Mouse (Mus musculus) midbrain, embryonic 11.5 days (tissue): Measurements from ENCODE around the gene Ptbp3. TPM values are rescaled to one million over a fixed set of nuclear protein-coding genes. Genes with fewer than 3 reads are reported as not detected.
"Not testable (repeated sequence)": the region's sequence is repeated elsewhere in the genome, so short reads cannot be mapped to it uniquely, and the experiment has no call there.

ENCODE experiments used
- ATAC-seq: fragments of 200-750 bp; cut with Nextera tagmentation; 2 replicates; pipeline ENCODE4 v1.8.0; 2017; ENCODE audit warnings: moderate TSS enrichment, moderate library complexity; ENCODE audit not compliant: low FRiP score
- DNase-seq: peaks from one replicate; pipeline ENCODE4 v3.0.0; 2015; ENCODE audit warnings: low spot score; ENCODE audit errors: missing footprints
- H3K27ac ChIP-seq: fragments of 300-500 bp; sonication (generic); 2 replicates; pipeline ENCODE4 v1.5.1; 2014; ENCODE audit warnings: low read depth, low read length
- H3K27me3 ChIP-seq: fragments of 300-500 bp; sonication (generic); 2 replicates; pipeline ENCODE4 v1.6.1; 2014; ENCODE audit warnings: mild to moderate bottlenecking, low read length, moderate library complexity, mixed read lengths; ENCODE audit not compliant: control insufficient read depth, insufficient read depth
- H3K36me3 ChIP-seq: fragments of 300-500 bp; sonication (generic); 2 replicates; pipeline ENCODE4 v1.6.1; 2014; ENCODE audit warnings: mild to moderate bottlenecking, low read length, moderate library complexity, mixed read lengths; ENCODE audit not compliant: control insufficient read depth, insufficient read depth
- H3K4me1 ChIP-seq: fragments of 300-500 bp; sonication (generic); 2 replicates; pipeline ENCODE4 v1.6.1; 2014; ENCODE audit warnings: low read length; ENCODE audit not compliant: control insufficient read depth, insufficient read depth
- H3K4me2 ChIP-seq: fragments of 300-500 bp; sonication (generic); 2 replicates; pipeline ENCODE4 v1.6.1; 2014; ENCODE audit warnings: mild to moderate bottlenecking, moderate library complexity
- H3K4me3 ChIP-seq: fragments of 300-500 bp; sonication (generic); 2 replicates; pipeline ENCODE4 v1.5.1; 2014; ENCODE audit warnings: low read depth, low read length
- H3K9ac ChIP-seq: fragments of 300-500 bp; sonication (generic); 2 replicates; pipeline ENCODE4 v1.6.1; 2014; ENCODE audit warnings: low read length
- H3K9me3 ChIP-seq: fragments of 300-500 bp; sonication (generic); 2 replicates; pipeline ENCODE4 v1.6.1; 2016; ENCODE audit warnings: low read length; ENCODE audit not compliant: control insufficient read depth
- WGBS: fragments of 180-500 bp; shearing (Covaris S2); extraction: QIAGEN DNeasy Blood & Tissue Kit; methylation state at CpG from one replicate; pipeline ENCODE4 v1.1.7; 2014; 5-methylcytosine and 5-hydroxymethylcytosine counted together
- polyA plus RNA-seq: library from polyadenylated mRNA; unstranded; fragments of >200 nt; fragmentation: Nextera tagmentation; extraction: Ambion mirVana; gene quantifications from 2 replicates; pipeline ENCODE4 v1.2.1, GENCODE M21; 2014

The Ptbp3 gene
- polyA plus RNA-seq, 1 experiment from 2014 or later, result 29.6 TPM

DNA sequence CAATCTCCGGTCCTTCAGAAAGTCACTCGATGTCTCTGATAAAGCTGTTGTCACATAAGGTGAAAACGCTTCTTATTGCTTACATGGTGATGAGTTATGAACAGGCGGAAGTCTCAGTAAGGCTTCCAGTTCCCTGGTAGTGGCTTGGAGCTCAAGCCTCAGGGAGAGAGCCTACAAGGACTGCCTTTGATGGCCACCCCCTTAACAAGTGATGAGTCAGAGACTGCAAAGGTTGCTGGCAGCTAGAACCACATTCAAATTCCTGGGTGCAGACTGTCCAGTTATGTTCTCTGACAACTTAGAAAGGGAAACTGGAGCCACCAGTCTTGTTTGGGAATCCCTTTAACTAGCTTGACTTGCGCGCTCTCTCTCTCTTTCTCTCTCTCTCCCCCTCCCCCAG is 11.0 kb upstream of the Ptbp3 start:
- WGBS, result 95% methylated on average over 6 of the region's 6 CpGs
- DNase-seq, result peak; percentile 6
- no peaks in the 10 kb centered on the region for H3K27me3 ChIP-seq
- no peaks in the 10 kb centered on the region for H3K4me1 ChIP-seq
- H3K27ac ChIP-seq, result no peak overlapping the region
- H3K4me3 ChIP-seq, result no peak overlapping the region
- ATAC-seq, result no peak
- H3K9me3 ChIP-seq, result no peaks in the 10 kb centered on the region
- H3K9ac ChIP-seq, result no peak overlapping the region
- no peak overlapping the region for H3K4me2 ChIP-seq
- no peaks in the 10 kb centered on the region for H3K36me3 ChIP-seq

DNA sequence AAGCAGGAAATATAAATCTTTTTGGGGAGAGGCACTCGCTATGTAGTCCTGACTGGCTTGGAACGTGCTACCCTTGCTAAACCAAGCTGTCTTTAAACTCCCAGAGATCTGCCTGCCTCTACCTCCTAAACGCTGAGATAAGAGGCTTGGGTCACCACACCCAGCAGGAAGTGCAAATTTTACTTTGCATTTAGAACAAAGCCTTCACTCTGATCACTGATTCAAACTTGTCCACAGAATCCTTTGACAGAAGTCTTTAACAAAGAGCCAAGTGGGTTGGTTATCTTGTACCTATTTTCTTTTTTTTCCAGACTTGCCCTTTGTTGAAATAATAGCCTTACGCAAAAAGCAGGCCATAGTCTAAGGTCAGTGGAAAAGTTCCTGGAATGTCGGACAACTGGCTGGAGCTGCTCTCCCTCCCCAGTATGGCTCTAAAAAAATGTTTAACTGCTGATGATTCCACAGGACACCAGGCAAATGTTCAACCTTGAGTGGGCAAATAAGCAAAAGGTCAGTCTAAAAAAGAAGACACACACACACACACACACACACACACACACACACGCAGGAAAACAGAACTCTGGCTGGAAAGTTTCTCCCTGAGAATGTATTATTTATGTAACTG is 9.0 kb upstream of the Ptbp3 start:
- WGBS, result 73% methylated on average over 6 of the region's 6 CpGs
- Histone ChIP-seq H3K4me3 (no peak overlapping the region), H3K4me2 (no peak overlapping the region), H3K9me3 (no peaks in the 10 kb centered on the region), H3K27me3 (no peaks in the 10 kb centered on the region), H3K4me1 (no peaks in the 10 kb centered on the region), H3K9ac (no peak overlapping the region), H3K36me3 (no peaks in the 10 kb centered on the region), H3K27ac (no peak overlapping the region)
- ATAC-seq (no peak), DNase-seq (peak; percentile 64)

DNA sequence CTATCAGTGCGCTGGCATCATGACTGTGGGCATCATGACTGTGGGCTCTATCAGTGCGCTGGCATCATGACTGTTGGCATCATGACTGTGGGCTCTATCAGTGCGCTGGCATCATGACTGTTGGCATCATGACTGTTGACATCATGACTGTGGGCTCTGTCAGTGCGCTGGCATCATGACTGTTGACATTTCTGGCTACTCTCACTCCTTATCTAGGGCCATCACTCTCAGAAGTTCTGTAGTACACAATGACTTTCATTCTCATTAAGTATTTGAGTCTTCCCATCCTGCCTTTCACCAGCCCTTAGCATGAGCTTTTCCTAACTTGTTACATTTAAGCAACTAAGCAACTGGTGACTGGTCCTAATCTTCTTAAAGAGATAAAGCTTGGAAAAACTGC is 8.2 kb upstream of the Ptbp3 start:
- H3K9me3 ChIP-seq, H3K27me3 ChIP-seq, DNase-seq, H3K27ac ChIP-seq, H3K9ac ChIP-seq, H3K4me2 ChIP-seq, H3K4me3 ChIP-seq, ATAC-seq, H3K4me1 ChIP-seq, H3K36me3 ChIP-seq: not testable (repeated sequence)
- 96% methylated on average over 4 of the region's 4 CpGs for WGBS

DNA sequence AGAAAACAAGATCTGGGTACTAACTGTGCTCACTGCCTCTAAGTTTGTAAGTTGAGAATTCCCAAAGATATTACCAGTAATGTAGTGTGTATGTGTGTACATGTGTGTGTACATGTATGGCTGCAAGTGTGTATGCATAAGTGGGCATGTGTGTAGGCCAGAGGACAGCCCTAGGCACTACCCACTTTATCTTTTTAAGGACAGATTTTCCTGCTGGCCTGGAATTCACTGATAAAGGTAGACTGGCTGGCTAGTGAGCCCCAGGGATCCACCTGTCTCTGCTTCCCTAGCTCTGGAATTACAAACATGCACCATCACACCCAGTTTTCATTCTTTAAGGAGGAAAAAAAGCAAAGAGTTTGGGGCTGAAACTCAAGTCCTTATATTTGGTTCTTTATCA is 6.0 kb upstream of the Ptbp3 start:
- no peaks in the 10 kb centered on the region for H3K9me3 ChIP-seq
- H3K9ac ChIP-seq, result no peak overlapping the region
- no peaks in the 10 kb centered on the region for H3K36me3 ChIP-seq
- no peaks in the 10 kb centered on the region for H3K4me1 ChIP-seq
- no peak overlapping the region for H3K27ac ChIP-seq
- H3K4me2 ChIP-seq, result no peak overlapping the region
- peak; percentile 35 for DNase-seq
- H3K4me3 ChIP-seq, result no peak overlapping the region
- 0 out of 2 replicates have a peak, but pooled peaks cover 2% of the 10 kb centered on the region for H3K27me3 ChIP-seq
- ATAC-seq, result no peak

DNA sequence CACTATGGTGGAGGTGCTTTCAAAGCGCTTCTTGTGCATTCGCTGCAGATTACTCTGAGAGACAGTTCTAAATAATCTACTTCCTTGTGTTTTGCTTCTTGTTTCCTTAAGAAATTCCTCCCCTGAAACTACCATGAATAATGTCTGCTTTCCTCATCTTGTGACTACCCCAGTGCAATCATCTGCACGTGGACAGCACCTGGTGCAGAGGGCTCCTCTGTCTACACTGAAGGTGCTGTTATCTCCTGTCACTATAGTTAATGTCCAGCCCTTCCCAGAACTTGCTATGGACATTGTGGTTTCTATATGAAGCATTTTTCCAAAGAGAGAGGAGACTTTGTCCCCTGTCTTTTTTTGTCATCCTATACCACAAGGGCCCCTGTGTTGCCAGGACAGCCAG is 4.4 kb upstream of the Ptbp3 start:
- no peak overlapping the region for H3K4me2 ChIP-seq
- DNase-seq, result peak; percentile 21
- no peaks in the 10 kb centered on the region for H3K36me3 ChIP-seq
- no peak overlapping the region for H3K9ac ChIP-seq
- no peak for ATAC-seq
- H3K9me3 ChIP-seq, result no peaks in the 10 kb centered on the region
- H3K4me1 ChIP-seq, result no peaks in the 10 kb centered on the region
- no peak overlapping the region for H3K27ac ChIP-seq
- H3K27me3 ChIP-seq, result 0 out of 2 replicates have a peak, but pooled peaks cover 2% of the 10 kb centered on the region
- WGBS, result 76% methylated on average over 3 of the region's 3 CpGs
- no peak overlapping the region for H3K4me3 ChIP-seq

DNA sequence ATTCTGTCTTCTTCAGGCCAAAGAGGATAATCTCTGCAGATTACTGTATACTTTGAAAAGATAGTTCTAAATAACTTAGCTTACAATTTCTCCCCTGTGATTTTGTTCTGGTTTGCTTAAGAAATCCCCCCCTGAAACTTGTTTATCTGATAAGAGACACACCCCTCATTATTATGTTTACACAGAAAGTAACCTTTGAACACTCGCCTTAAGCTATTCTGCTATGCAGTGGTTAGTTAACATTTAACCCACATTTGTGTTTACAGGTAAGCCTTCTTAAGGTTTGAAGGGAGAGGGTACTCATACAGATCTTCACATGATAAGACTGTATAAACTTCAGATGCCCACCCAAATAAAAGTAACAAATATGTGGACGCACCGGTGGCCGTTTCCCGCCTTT is 3.7 kb upstream of the Ptbp3 start:
- Histone ChIP-seq H3K4me3 (no peak overlapping the region), H3K9me3 (no peaks in the 10 kb centered on the region), H3K9ac (no peak overlapping the region), H3K27ac (no peak overlapping the region), H3K4me2 (no peak overlapping the region), H3K27me3 (0 out of 2 replicates have a peak, but pooled peaks cover 2% of the 10 kb centered on the region), H3K36me3 (no peaks in the 10 kb centered on the region), H3K4me1 (no peaks in the 10 kb centered on the region)
- DNase-seq, result peak; percentile 60
- ATAC-seq, result no peak
- WGBS, result 92% methylated on average over 5 of the region's 5 CpGs

DNA sequence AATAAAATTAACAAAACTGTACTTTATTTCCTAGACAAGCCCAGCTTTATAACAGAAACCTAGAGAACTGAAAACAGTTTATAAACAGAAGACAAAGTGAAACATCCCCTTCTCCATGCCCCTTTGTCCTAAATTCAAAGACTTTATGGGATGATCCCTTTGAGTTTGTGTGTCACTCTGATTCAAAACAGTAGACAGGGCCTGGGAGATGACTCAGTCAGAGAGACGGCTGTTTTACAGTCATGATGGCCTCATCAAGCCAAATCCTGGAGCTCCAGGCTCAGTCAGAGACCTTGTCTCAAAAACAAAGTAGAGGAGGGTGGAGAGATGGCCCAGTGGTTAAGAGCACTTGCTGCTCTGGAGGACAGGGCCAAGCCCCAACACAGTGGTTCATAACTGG is 2.7 kb upstream of the Ptbp3 start:
- Histone ChIP-seq H3K36me3 (no peaks in the 10 kb centered on the region), H3K4me3 (no peak overlapping the region), H3K27ac (no peak overlapping the region), H3K27me3 (0 out of 2 replicates have a peak, but pooled peaks cover 2% of the 10 kb centered on the region), H3K4me1 (no peaks in the 10 kb centered on the region), H3K4me2 (no peak overlapping the region), H3K9ac (no peak overlapping the region), H3K9me3 (no peaks in the 10 kb centered on the region)
- ATAC-seq (no peak), DNase-seq (peak; percentile 75)
- WGBS, result 85% methylated on average over 1 of the region's 1 CpGs

DNA sequence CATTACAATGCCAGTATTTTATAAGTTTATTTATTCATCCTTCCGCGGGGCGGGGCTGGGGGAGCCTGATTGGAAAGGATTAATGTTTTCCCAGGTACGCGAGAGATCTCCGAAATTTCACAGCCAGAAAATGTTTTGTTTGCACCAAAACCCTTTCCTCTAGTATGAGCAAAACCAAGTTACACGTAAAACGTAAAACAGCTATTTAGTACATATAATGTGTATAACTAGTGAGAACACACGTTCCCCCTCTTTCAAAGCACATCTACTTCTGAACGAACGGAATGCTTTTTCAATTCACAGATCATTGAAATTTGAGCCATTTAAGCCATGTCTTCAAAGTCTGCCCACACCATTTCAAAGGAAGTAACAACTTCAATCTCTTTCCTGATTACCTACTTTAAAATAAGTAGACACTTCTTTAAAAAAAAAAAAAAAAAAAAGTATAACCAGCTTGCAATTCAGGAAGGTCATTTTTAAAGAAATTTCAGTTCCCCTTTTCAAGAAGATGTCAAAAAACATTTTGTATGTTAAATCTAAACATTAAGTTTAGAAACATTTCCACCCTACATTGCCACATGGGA is 905 bp upstream of the Ptbp3 start:
- H3K9ac ChIP-seq, result peak overlapping the region; percentile 77
- no peaks in the 10 kb centered on the region for H3K4me1 ChIP-seq
- DNase-seq, result no peak
- H3K36me3 ChIP-seq, result no peaks in the 10 kb centered on the region
- H3K9me3 ChIP-seq, result no peaks in the 10 kb centered on the region
- H3K4me2 ChIP-seq, result peak overlapping the region; percentile 66
- H3K27me3 ChIP-seq, result 0 out of 2 replicates have a peak, but pooled peaks cover 2% of the 10 kb centered on the region
- WGBS, result 18% methylated on average over 11 of the region's 11 CpGs
- H3K27ac ChIP-seq, result no peak overlapping the region
- H3K4me3 ChIP-seq, result peak overlapping the region; percentile 60
- ATAC-seq, result no peak

DNA sequence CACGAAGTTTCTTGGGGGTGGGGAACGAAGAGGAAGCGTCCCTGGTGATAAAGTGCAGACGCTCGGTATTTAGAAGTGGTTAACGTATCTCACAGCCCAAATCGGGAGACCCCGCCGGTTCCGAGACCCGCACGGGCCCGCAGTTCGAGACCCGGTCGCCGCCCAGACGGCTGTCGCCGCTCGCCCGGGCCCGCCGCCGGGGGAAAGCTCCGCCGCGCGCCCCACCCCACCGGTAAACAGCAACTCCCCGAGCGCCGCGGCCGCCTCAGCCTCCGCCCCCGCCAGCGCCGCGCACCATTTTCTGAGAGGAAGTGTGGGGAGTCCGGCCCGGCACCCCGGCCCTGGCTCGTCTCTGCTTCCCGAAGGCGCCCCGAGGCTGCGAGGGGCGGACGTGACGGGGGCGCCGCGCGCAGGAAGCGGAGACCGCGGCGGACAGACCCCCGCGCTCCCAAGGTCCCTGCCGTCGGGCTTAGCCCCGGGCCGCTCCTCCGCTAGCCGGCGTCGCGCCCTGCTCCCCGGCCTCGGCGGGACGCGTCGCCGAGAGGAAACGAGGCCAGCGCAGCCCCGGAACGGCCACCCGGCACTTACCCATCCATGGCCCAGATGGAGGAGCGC is 497 bp downstream of the Ptbp3 start:
- ATAC-seq (no peak), DNase-seq (peak; percentile 95)
- H3K27ac ChIP-seq, result peak overlapping the region; percentile 65
- peak overlapping the region; percentile 83 for H3K9ac ChIP-seq
- H3K4me1 ChIP-seq, result no peaks in the 10 kb centered on the region
- H3K4me3 ChIP-seq, result peak overlapping the region; percentile 60
- H3K36me3 ChIP-seq, result no peaks in the 10 kb centered on the region
- 0 out of 2 replicates have a peak, but pooled peaks cover 2% of the 10 kb centered on the region for H3K27me3 ChIP-seq
- H3K4me2 ChIP-seq, result peak overlapping the region; percentile 66
- no peaks in the 10 kb centered on the region for H3K9me3 ChIP-seq
- WGBS, result under 1% methylated on average over 82 of the region's 83 CpGs
